Comparison of ENCODE assay signal across 22 mouse cellular contexts in the genomic region with DNA sequence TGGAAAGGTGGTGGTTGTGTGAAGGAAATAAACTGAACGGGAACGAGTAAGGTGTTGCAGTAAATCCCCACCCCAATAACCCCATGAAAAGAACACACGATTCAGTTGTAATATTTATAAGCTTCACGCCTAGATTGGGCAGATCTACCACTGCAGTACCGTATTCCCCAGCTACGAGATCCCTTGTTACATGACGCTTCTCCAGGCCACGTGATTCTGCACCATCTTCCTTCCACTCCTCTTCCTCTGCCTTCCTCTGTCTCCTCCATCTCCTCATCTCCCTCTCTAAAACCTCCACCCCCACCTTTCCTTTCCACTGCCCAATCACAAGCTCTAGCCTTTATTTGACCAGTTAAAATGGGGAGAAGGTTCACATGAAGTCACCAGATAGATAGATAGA.
"Had no signal": no experiment of that assay in that cellular context is flagged by ENCODE, and none has a peak within 500 bp of the region (broad histone marks: within the 10 kb centered on the region; RNA-seq: fewer than 3 reads in every experiment).

No protein-coding gene starts in this region.

- H3K9me3 ChIP-seq: intestine, embryonic 15.5 days; kidney, embryonic 15.5 days; limb, embryonic 12.5 days; limb, embryonic 15.5 days; midbrain, embryonic 12.5 days; midbrain, embryonic 15.5 days; neural tube, embryonic 12.5 days; neural tube, embryonic 15.5 days; stomach, embryonic 15.5 days had no signal

- H3K4me1 ChIP-seq: intestine, embryonic 15.5 days; kidney, embryonic 15.5 days; limb, embryonic 12.5 days; limb, embryonic 15.5 days; midbrain, embryonic 12.5 days; midbrain, embryonic 15.5 days; neural tube, embryonic 12.5 days; neural tube, embryonic 15.5 days; stomach, embryonic 15.5 days had no signal

- H3K36me3 ChIP-seq: intestine, embryonic 15.5 days; kidney, embryonic 15.5 days; limb, embryonic 12.5 days; limb, embryonic 15.5 days; midbrain, embryonic 12.5 days; midbrain, embryonic 15.5 days; neural tube, embryonic 12.5 days; neural tube, embryonic 15.5 days; stomach, embryonic 15.5 days had no signal

- H3K4me3 ChIP-seq: intestine, embryonic 15.5 days; kidney, embryonic 15.5 days; limb, embryonic 12.5 days; limb, embryonic 15.5 days; midbrain, embryonic 12.5 days; midbrain, embryonic 15.5 days; neural tube, embryonic 12.5 days; neural tube, embryonic 15.5 days; stomach, embryonic 15.5 days had no signal

- H3K27ac ChIP-seq: intestine, embryonic 15.5 days; kidney, embryonic 15.5 days; limb, embryonic 12.5 days; limb, embryonic 15.5 days; macrophage; midbrain, embryonic 12.5 days; midbrain, embryonic 15.5 days; neural tube, embryonic 12.5 days; neural tube, embryonic 15.5 days; stomach, embryonic 15.5 days had no signal

- H3K9ac ChIP-seq: intestine, embryonic 15.5 days; kidney, embryonic 15.5 days; limb, embryonic 12.5 days; limb, embryonic 15.5 days; midbrain, embryonic 12.5 days; midbrain, embryonic 15.5 days; neural tube, embryonic 12.5 days; neural tube, embryonic 15.5 days; stomach, embryonic 15.5 days had no signal

- ATAC-seq: intestine, embryonic 15.5 days; midbrain, embryonic 15.5 days had no signal

- DNase-seq: kidney, adult 11 months; kidney, adult 8-10 months; kidney, postnatal 10 days; kidney, postnatal 36 days; left cerebral cortex, postnatal 4 days; lung, adult 2 months; lung, postnatal 14 days; right cerebral cortex, adult 18-20 months; right cerebral cortex, postnatal 25 days; spleen, adult 18-20 months; thymus, adult 2 months; thymus, postnatal 14 days had no signal

- H3K4me2 ChIP-seq: intestine, embryonic 15.5 days; kidney, embryonic 15.5 days; limb, embryonic 12.5 days; limb, embryonic 15.5 days; midbrain, embryonic 12.5 days; midbrain, embryonic 15.5 days; neural tube, embryonic 12.5 days; neural tube, embryonic 15.5 days; stomach, embryonic 15.5 days had no signal

- H3K27me3 ChIP-seq: intestine, embryonic 15.5 days; kidney, embryonic 15.5 days; limb, embryonic 12.5 days; limb, embryonic 15.5 days; midbrain, embryonic 12.5 days; midbrain, embryonic 15.5 days; neural tube, embryonic 12.5 days; neural tube, embryonic 15.5 days; stomach, embryonic 15.5 days had no signal
